Mouse (Mus musculus) gastrocnemius, postnatal 36 days (tissue): ENCODE data around the gene Neurod6. TPM values are rescaled to one million over a fixed set of nuclear protein-coding genes. Genes with fewer than 3 reads are reported as not detected.
"Not testable (repeated sequence)": the region's sequence is repeated elsewhere in the genome, so short reads cannot be mapped to it uniquely, and the experiment has no call there.

ENCODE experiments used
- DNase-seq, 2 experiments: peaks; one replicate each; pipeline ENCODE4 v3.0.0; 2022
- intact Hi-C: fragments of 180-260 bp; cut with DNase I; formaldehyde crosslinking; loops from one replicate; pipeline ENCODE4 v1.15.1; 2025
- long read RNA-seq, 2 experiments: library from polyadenylated mRNA; stranded (forward); transcript quantifications; one replicate each; pipeline ENCODE4 v2.0.0; 2021
- total RNA-seq, 2 experiments: library from RNA; stranded (reverse); gene quantifications; 2 replicates each; pipeline ENCODE4 v1.2.3; 2021

Gene Neurod6
- not detected for total RNA-seq
- long read RNA-seq, experiment 1, result 0 reads
- long read RNA-seq, experiment 2, result 0 reads

- intact Hi-C loops, result no loop called here
- DNase-seq, result no peak
Observed at GRCm38 (mm10) chr6:55680974-55681373, at the start of gene Neurod6. Gene Neurod6 (minus strand): TSS chr6:55681263.

- peak in 1 of 2 experiments; percentile 39 for DNase-seq
- intact Hi-C loops, result no loop called here
Observed at GRCm38 (mm10) chr6:55717209-55717608, 36.1 kb upstream of the Neurod6 start.

GRCm38 (mm10) chr6:55715446-55715845, 34.4 kb upstream of the Neurod6 start:
- intact Hi-C loops, result no loop called here
- no peak for DNase-seq

GRCm38 (mm10) chr6:55710913-55711312, 29.9 kb upstream of the Neurod6 start:
- intact Hi-C loops, DNase-seq: not testable (repeated sequence)

GRCm38 (mm10) chr6:55704759-55705104, 23.7 kb upstream of the Neurod6 start:
- intact Hi-C loops, result no loop called here
- no peak for DNase-seq

GRCm38 (mm10) chr6:55704061-55704758, 23.1 kb upstream of the Neurod6 start:
- intact Hi-C loops, result no loop called here
- DNase-seq, result no peak

GRCm38 (mm10) chr6:55700392-55701386, 19.6 kb upstream of the Neurod6 start:
- intact Hi-C loops, result no loop called here
- no peak for DNase-seq

GRCm38 (mm10) chr6:55690015-55690531, 9.0 kb upstream of the Neurod6 start:
- no peak for DNase-seq
- intact Hi-C loops, result no loop called here

GRCm38 (mm10) chr6:55683506-55683905, 2.4 kb upstream of the Neurod6 start:
- DNase-seq, result no peak
- intact Hi-C loops, result no loop called here

- DNase-seq, result no peak
- intact Hi-C loops, result no loop called here
Observed at GRCm38 (mm10) chr6:55682886-55683285, 1.8 kb upstream of the Neurod6 start.

- no peak for DNase-seq
- intact Hi-C loops, result no loop called here
Observed at GRCm38 (mm10) chr6:55678571-55679185, 2.4 kb downstream of the Neurod6 start.

- DNase-seq, result no peak
- intact Hi-C loops, result no loop called here
Observed at GRCm38 (mm10) chr6:55677326-55677725, 3.7 kb downstream of the Neurod6 start.

- no peak for DNase-seq
- intact Hi-C loops, result no loop called here
Observed at GRCm38 (mm10) chr6:55676663-55677311, 4.3 kb downstream of the Neurod6 start.

GRCm38 (mm10) chr6:55676141-55676662, 4.9 kb downstream of the Neurod6 start:
- intact Hi-C loops, result no loop called here
- no peak for DNase-seq

GRCm38 (mm10) chr6:55667801-55668200, 13.3 kb downstream of the Neurod6 start:
- intact Hi-C loops, result no loop called here
- no peak for DNase-seq

- intact Hi-C loops, result no loop called here
- no peak for DNase-seq
Observed at GRCm38 (mm10) chr6:55661126-55661915, 19.7 kb downstream of the Neurod6 start.

GRCm38 (mm10) chr6:55649996-55650395, 31.1 kb downstream of the Neurod6 start:
- intact Hi-C loops, result no loop called here
- no peak for DNase-seq

- DNase-seq, result no peak
- intact Hi-C loops, result no loop called here
Observed at GRCm38 (mm10) chr6:55649581-55649980, 31.5 kb downstream of the Neurod6 start.

GRCm38 (mm10) chr6:55648886-55649285, 32.2 kb downstream of the Neurod6 start:
- intact Hi-C loops, result no loop called here
- DNase-seq, result no peak
